Mouse (Mus musculus): Measurements from ENCODE around the gene Cttn.

DNA sequence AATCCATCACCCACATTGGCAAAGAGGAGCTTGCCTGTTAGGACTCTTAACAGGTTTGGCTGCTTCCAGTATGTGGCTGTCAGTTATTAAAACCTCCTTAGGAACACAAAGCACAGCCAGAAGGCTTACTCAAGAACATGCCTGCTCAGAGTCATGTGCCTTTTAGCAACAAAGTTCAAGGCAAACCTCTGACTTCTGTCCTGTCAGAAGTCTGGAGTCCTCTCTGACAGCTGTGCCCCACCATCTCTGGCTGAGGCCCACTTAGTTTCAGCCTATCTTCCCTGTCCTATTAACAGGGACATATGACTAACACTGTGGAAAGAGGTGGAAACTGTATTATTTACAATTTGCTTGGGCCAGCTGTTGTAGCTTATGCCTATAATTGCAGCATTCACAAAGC, 9.5 kb upstream of the Cttn start:
- TF ChIP-seq POLR2A (IDR thresholded peaks at IDR 0.05; ENCODE audit: low read depth, low read length) (no peak), CTCF (conservative IDR thresholded peaks at IDR 0.05; ENCODE audit: insufficient read depth, insufficient read length, low read depth, low read length) (no peak)
